Mouse (Mus musculus): Measurements from ENCODE around the gene St6gal1.
A peak's percentile ranks its signal among the peaks of the same experiment; 100 is the strongest.

St6gal1 gene

DNA sequence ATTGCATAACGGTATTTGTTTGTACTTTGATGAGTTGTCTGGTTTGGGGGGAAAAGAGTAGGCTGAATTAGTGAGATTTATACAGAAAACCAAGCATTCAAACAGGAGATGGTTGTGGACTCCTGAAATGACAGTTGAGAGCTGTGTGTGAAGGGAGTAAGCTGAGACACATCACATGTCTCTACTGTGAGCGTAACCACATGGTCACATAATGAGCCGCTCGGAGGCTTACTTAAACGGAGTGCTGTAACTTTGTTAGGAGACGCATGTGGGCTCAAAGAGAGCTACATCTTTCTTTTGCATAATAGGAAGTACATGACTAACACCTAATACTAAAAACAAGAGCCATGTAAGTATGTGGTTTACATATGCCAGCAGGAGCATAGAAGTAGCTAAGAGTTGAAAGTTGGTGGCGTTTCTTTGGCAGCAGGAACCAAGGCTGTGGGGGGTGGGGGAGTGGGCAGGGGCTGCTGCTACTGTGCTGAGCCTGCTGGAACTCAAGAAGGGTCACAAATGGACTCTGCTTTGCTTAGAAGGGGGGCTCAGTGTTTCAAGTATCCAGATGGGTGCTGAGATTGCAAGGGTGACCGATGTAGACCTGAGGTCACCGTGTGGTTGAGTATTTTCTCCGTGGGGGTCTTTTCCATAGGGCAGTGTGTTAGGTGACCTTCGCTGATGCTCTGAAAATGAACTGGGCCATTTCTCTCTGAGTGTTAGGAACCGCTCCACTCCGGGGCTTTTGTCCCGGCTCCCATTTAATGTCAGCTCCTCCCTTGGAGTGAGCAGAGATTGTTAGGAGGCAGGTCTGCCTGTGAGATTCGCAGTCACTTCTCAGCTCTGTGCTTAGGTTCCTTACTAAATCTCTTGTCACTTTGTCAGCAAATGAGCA lies 26.3 kb downstream of the St6gal1 start:
- no peak for DNase-seq (ENCODE audit: low spot score in 2 of 2)

DNA sequence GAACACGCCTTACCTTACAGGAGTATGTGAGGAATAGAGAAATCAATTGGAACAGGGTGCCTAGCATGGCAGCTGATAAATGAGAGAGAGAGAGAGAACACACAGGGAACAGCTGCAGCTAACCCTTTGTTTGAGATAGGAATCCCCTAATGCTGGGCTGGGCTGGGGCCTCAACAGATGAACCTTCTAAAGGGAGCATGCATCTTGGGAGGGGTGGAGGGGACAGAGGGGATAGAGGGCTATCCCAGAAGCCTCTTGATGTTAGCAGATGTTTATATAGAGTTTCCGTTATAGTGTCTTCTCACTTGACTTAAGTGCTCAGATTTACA lies 26.9 kb downstream of the St6gal1 start:
- no peak for DNase-seq (ENCODE audit: low spot score in 2 of 2)

DNA sequence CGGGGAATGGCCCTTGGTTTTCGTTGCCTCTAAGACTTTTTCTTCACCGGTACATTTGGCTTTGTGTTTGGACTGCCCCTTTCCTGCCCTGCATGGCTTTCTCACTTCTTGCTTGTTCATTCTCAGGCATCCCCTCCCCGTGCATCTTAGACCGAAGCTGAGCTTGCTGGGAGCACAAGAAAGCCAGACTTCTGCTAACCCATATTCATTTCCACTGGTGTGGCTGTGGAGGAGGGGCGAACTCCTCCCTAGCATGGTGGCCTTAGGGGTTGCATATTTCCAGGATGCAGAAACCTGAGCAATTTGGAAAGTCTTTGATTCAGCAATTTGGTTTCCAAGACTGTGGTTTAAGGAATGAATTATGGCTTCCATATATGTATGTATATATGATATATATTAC lies 29.1 kb downstream of the St6gal1 start:
- no peak for DNase-seq (ENCODE audit: low spot score in 2 of 2)

DNA sequence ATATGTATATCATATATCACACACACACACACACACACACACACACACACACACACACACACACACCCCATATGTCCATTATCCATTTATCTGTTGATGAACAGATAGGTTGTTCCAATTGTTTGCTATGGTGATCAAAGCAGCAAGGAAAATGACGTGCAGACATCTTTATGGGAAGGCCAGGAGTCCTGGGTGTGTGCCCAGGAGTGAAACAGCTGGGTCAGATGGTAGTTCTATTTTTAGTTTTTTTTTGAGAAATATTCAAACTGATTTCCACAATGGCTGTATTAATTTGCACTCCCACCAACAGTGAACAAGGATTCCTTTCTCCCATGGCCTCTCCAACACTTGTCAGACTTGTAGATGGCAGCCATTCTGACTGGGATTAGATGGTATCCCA lies 29.5 kb downstream of the St6gal1 start:
- no peak for DNase-seq (ENCODE audit: low spot score in 2 of 2)

DNA sequence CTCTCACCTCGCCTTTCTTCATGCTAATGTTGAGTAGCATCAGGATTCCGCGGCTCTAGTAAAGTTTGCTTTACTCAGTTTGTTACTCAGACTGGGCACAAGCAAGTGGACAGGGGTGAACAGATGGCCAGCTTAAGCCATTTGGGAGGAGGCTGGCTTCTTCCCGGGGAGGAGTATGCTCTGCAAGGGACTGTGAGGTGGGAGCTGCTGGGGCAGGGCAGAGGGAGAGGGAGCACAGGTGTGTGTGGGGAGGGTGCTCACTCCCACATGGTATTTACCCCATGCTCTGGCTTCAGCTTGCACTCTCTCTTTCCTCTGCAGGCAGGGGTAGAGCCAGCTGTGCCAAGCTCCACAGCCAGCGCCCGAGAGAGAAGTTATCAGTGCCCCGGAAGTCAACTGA lies 32.1 kb downstream of the St6gal1 start:
- no peak for DNase-seq (ENCODE audit: low spot score in 2 of 2)

DNA sequence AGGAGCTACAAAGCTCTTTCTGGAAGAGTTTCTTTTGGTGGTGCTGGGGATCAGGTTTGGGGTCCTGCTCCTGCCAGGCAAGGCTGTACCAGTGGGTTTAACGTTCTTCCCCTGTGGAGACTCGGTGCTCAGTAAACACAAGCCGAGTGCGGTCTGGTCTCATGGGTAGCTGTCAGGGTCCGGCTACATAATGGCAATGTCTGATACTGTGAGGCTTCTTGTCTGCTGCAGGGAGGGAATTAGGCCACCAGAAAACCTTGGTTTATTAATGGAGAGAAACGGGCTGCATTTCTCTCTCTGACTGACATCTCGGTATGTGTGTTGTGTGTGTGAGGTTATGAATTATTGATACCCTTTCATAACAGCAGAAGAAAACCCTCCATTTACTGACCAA lies 33.9 kb downstream of the St6gal1 start:
- no peak for DNase-seq (ENCODE audit: low spot score in 2 of 2)

DNA sequence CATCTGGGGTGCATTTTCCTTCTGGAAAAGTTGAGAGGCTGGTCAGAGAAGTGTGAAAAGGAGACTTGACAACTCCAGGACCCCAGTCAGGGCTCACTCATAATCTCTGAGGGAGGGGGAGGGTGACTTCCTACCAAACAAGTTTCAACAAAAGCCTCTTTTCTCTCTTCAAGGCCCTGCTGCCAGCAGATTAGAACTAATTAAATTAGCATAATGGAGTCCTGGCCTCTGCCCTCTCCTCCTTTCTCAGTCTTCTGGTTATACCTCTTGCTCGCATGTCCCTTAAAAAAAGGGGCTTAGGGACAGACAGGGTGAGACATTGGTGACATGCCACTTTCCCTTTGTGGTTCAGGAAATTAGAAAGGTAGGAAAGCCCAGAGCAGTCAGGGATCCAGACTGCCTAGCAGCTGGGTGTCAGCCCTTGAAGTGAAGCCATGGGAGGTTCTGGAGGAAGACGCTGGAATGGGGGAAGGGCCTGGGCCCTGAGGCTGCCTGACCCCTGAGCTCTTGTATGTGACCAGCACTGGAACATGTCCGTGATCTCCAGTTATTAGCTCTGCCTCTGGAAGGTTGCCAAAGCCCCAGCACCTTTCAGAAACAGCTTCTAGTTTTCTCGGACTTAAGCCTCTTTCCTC lies 34.4 kb downstream of the St6gal1 start:
- DNase-seq (ENCODE audit: low spot score in 2 of 2): no peak

DNA sequence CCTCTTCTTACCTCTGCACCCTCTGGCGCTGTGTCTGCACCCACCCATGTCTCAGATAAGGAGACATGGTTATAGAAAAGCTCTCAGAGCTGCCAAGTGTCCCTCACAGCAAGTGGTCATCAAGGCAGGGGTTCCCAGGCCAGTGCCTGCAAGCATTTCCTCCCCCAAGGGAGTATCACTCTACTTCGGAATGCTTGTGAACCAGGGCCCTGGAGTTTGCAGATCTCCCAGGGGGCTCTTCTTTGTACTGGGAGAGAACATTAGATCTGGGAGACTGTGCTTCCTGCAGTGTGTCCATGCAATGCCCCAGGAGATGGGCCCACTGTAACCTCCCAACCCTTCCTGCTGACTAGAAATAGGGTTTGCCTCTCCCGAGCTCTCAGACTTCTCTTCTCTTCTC lies 35.0 kb downstream of the St6gal1 start:
- DNase-seq (ENCODE audit: low spot score in 2 of 2): no peak

DNA sequence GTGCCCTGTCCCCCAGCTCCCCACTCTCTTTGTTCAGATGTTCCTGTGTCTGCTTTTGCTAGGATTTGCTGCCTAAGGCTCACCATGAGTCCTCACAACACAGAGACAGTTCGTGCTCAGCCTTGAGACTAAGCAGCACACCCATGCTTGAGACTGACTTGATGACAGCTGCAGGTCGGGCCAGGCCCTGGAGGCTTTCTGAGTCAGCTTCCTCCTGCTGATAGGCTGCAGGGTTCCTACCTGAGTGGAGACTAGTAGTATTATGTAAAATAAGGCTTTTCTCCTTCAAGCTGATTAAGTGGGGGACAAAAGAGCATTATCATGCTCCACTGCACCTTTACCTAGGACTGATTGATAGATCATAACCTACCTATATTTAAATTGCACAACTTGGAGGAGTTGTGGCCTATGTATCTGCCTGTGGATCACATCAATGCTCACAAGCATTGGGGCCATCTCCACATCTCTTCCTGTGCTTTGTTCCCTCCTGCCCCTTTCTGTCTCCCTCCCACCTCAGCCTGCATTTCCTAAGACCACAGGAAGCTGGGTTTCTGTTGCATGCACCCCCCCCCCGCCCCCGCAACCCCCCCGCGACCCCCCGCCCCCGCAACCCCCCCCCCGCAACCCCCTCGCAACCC lies 37.7 kb downstream of the St6gal1 start:
- no peak for DNase-seq (ENCODE audit: low spot score in 2 of 2)

DNA sequence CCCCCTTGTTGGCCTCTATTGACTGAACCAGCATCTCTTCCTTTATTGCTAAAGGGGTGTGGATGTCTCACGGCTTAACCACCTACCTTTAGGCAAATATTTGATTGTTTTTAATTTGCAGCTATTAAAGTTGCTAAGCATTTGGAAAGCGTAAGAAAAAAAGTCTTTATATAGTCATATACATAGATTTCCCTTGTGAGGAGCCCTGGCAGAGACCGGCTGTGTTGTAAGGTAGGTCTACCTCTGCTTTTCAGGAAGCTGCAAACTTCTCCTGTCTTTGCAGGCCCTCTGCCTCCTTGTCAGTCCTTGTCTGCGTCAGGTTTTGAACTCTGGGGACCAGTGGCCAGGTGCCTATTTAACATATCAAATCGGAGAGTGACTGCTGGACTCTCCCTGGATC lies 38.3 kb downstream of the St6gal1 start:
- DNase-seq (ENCODE audit: low spot score in 2 of 2): no peak

DNA sequence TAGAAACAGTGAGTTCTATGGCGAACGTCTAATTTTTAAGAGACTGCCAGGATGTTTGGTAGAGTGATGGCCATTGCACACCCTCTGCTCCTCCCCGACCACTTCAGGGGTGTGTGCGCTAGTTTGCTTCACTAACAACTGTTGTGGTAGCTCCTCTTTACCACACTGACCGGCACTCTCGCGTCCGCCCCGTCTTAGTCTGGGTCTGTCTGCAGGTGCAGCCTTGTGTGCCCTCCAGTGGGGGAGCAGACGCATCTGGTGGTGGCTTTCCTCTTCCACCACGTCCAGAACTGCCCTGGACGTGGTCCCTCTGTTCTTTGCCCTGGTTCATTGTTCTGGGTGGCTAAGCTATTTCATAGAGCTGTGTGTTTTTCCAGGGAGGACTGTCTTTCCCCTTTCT lies 40.5 kb downstream of the St6gal1 start:
- no peak for DNase-seq (ENCODE audit: low spot score in 2 of 2)

DNA sequence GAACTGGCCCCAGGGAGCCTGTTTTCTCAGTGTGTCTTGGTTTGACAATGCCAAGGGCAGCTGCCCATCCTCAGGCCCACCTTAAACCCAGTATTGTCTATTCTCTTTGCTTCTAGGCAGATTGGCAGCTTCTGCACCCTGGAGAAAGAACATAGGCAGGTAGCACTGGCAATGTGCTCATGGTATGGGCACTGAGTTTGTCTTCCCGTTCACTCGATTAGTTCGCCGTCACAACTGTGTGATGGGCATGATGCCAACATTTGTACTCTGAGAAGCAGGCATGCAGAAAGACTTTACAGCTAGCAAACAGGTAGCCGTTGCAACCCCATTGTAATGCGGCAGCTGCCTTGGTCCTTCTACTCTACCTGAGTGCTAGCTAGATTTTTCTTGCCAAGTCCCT lies 40.9 kb downstream of the St6gal1 start:
- DNase-seq (ENCODE audit: low spot score in 2 of 2): no peak

DNA sequence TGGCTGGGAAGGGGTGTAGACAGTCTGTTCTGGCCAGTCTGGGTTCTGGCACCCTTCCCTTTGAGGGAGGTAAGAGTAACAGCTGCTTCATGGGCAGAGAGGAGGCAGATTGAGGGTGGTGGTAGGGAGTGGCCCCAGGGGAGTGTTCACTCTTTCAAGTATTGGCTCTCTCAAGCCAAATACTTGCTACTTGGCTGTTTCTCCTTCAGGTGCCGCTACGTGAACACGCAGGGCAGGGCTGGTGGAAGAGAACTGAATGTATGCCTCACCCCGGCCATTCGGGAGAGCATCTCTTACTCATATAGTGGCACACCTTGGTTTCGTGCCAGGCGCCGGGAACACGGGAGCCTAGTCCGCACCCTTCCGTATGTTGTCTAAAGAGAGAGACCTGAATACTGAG lies 41.8 kb downstream of the St6gal1 start:
- no peak for DNase-seq (ENCODE audit: low spot score in 2 of 2)

DNA sequence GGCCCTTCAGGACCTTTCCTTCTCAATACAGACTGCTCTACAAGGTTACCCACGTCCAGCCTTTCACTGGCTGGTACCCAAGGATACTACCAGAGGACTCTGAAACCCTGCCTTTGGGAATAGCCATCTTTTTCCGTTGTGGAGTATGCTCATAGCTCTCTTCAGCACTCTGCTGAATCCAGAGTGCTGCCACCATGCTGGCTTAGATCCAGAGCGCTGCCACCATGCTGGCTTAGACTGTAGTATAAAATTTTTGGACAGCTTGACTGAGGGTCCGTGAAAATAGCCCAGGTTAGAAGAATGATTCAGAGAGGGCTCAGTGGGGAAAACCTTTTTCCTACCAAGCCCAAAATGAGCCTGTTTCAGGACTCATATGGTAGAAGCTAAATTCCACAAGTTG lies 42.4 kb downstream of the St6gal1 start:
- no peak for DNase-seq (ENCODE audit: low spot score in 2 of 2)

DNA sequence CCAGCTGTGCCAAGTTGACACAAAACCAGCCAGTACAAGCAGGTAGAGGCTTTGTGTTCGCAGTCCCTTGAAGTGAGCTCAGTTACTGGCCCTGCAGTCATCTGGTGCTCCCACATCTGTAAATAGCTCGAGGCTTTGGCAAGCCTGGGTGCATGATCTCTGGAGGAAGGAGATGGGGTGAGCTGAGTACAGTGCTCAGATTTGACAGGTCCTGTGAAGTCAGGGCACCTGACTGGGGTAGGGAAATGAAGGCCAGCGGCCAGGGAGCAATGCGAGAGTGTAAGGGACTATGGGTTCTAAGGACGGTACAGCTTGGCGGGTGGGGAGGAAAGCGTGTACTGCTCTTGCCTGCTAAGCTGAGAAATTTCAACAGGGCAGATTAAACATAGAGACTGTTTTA lies 43.7 kb downstream of the St6gal1 start:
- DNase-seq (ENCODE audit: low spot score in 2 of 2): no peak

DNA sequence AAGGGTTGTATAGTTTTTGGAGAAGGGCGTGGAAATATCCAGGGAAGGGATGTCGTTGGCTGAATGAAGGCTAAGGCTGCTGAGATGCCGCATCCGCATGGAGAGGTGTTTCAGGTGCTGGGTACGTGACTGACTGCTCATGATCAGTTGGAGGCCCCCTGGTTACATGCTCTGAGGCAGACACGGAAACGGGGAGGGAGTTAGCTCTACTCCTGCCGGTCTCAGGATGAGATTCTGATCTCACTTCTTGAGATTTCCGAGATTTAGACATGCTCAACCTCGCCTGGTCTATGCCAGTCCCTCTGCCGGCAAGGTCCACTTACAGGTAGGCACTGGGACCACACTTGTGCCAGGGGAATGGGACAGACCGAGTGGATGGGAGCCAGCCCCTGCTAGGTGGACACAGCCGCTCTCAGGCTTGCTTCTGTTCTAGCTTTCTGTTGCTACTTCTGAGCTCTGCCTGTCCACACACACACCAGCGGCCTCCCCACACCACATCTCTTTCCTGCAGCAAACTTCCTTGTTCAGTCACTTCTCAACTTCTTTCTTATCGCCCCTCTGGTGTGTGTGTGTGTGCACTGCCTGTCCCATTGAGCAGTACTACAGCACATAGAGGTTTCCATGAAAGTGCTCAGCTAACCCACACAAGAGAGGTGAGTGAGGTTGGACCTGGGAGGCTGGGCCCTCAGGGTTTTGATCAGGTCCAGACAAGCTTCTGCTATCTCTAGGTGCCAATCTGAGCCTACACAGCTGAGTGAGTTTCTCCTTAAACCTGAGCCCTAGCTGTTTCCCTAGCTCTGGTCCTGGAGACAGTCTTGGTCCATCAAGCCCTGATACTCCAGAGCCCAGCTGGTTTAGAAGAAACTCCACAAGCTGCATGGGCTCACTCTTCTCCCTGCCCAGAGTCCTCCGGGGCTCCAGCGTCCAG lies 44.8 kb downstream of the St6gal1 start:
- peak in 1 of 2 experiments; percentile 36 for DNase-seq (ENCODE audit: low spot score in 2 of 2)

DNA sequence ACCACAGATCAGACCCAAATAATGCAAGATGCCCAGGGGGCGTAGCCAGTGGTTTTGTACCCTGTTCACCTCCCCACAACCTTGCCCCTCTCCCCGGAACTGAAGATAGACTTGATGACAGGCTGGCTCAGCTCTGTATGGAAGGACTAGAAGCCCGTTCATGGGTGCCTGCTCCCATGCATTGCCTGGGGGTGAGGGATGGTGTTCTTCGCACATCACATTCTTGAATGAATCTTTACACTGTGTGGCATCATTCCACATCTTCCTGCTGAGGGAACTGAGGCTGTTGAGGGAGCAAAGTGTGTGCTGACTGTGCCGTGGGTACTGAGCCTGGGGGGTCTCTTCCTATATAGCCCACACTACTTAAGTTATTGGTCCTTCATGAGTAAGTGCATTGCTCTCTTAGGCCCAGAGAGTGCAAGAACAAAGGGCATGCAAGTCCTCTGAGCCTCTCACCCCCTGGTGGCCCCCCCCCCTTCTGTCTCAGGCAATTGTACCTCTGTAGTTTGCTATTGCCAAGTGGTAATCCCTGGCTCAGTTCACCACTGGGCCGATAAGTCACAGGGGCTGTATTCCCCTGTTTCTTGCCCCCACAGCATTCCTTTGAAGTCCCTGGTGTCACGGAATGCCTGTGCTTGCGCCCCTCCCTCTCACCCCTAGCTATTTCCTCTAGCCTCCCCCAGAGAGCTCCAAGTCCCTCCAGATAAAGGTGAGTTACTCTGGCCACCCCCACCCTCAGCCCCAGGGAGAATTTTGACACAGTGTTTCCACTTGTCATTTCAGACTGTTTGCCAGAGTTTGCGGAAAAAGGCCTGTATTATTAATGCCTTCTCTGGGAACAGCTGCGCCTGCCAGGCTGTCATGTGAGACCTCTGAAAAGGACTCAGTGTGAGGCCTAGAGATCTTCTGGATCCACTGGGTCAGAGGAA lies 45.7 kb downstream of the St6gal1 start:
- no peak for DNase-seq (ENCODE audit: low spot score in 2 of 2)

DNA sequence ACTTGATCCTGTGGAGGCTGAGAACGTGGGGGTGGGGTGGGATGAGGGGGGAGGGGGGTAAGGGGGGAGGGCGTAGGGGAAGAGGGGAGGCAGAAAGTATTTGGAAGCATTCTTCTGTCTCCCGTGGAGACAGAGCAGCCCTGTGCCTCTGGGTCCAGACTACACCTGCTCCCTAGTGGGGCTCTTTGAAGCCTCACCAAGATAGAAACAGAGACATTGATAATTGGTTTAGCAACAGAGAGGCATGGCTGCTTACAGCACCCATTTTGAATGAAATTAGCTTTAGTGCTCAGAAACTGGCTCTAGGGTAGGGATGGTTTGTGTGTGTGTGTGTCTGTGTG lies 46.3 kb downstream of the St6gal1 start:
- DNase-seq (ENCODE audit: low spot score in 2 of 2): no peak

DNA sequence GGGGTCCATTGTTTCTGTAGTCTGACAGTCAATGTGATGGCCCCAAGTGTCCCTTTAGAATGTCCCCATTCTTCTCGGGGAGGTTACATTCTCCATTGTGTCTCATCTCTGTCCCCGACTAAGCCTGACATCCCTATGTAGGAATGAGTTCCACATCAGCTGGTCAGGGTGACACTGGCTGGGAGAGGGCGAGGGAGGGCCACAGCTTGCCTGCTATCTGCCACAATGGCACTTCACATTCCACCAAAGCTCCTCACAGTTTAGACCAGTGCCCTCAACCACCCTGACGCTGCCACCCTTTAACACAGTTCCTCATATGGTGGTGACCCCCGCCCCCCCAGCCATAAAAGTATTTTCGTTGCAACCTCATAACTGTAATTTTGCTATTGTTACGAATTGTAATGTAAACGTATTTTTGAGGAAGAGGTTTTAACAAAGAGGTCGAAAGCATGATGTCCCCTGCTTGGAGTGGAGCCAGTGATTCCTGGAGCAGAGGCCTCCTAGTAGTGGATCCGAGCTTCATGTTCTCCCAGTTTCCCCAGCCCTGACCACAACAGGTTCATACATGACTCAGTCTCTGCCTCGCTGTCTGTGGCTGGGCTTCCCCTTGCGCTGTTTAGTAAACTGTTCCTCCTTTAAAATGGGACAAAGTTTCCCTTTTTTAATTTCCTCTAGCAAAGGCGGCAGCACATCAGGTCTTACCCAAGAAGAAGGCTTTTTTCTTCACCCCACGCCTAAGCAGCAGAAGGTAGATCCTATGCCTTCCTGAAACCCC lies 47.4 kb downstream of the St6gal1 start:
- DNase-seq (ENCODE audit: low spot score in 2 of 2): peak; percentile 28 to 31

DNA sequence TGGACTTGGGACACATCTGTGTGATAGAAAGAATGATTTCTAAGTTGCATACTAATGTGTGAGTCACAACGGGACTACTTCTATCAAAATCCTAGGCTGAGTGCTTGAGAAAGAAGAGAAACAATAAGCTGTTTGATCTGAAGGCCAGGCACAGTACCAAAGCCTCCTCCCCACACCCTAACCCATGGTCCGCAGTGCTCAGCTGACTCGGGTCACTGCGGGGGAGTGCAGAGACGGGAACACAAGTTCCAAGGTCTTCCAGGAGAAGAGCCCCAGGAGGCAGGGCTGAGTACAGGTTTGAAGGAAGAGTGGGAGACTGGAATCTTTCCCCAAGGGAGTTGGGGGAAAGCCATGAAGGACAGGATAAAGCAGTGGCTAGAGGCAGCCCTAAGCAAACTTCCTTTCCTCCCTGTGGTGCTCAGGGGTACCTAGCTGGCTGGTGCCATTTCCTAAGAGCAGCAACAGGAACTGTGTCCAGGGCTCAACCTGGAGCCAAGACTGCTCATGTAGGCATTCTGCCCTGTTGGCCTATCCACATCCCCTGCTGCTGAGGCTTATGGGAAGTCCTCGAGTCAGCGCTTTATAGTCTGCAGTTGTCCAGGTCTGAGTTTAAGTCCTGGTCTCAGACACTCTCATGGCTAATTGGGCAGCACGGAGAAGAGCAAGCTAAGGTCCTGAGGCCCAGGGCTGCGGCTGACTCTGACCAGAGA lies 48.1 kb downstream of the St6gal1 start:
- DNase-seq (ENCODE audit: low spot score in 2 of 2): no peak
